Mouse (Mus musculus) E14TG2a.4 (cell line): Measurements from ENCODE around the gene Ube2l6.

ENCODE experiments used
- H3K27me3 ChIP-seq: 2 replicates; pipeline ENCODE4 v1.6.1; 2014; ENCODE audit warnings: low read length, control low read depth; ENCODE audit not compliant: insufficient read depth
- H3K36me3 ChIP-seq: 2 replicates; pipeline ENCODE4 v1.6.1; 2014; ENCODE audit warnings: low read length, control low read depth; ENCODE audit not compliant: insufficient read depth
- H3K4me1 ChIP-seq: replicated peaks from 2 replicates; pipeline ENCODE4 v1.6.1; 2014; ENCODE audit warnings: low read depth, low read length, control low read depth
- H3K4me3 ChIP-seq: replicated peaks from 2 replicates; pipeline ENCODE4 v1.5.1; 2014; ENCODE audit warnings: mild to moderate bottlenecking, low read length
- H3K9me3 ChIP-seq: 2 replicates; pipeline ENCODE4 v1.6.1; 2014; ENCODE audit warnings: low read length, control low read depth
- CTCF ChIP-seq: conservative IDR thresholded peaks from 2 replicates; pipeline ENCODE4 v1.5.1; 2014; ENCODE audit warnings: low read length
- NANOG ChIP-seq: IDR thresholded peaks from 2 replicates; pipeline ENCODE4 v1.6.1; 2014; ENCODE audit warnings: borderline replicate concordance, low read length, mixed read lengths
- POU5F1 ChIP-seq: IDR thresholded peaks from 2 replicates; pipeline ENCODE4 v1.6.1; 2014; ENCODE audit warnings: low read length, borderline replicate concordance

The Ube2l6 gene

DNA sequence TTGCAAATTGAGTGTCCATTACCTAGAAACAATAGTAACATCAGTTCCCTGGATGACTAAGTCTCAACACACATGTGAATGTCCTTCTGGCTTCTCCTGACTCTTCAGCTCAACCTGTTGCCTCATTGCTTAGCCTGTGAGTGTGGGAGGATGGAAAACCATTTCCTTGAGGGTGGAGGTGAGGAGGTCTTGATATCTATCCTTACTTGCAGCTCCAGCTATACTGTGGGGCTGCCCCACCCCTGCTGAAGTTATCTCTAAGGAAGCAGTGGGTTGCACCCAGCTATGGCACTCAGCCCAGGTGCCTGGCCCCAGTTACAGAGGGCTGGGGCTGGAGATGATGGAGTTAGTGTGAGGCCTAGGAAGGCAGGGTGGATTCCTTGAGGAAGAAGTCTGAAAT is 43.3 kb downstream of the Ube2l6 start:
- Histone ChIP-seq H3K27me3 (peaks cover 39% of the 10 kb centered on the region), H3K4me1 (peaks cover 43% of the 10 kb centered on the region), H3K4me3 (no peak overlapping the region), H3K36me3 (peaks cover 55% of the 10 kb centered on the region), H3K9me3 (no peaks in the 10 kb centered on the region)
- no peak for TF ChIP-seq POU5F1
- no peak for TF ChIP-seq CTCF
- no peak for TF ChIP-seq NANOG

DNA sequence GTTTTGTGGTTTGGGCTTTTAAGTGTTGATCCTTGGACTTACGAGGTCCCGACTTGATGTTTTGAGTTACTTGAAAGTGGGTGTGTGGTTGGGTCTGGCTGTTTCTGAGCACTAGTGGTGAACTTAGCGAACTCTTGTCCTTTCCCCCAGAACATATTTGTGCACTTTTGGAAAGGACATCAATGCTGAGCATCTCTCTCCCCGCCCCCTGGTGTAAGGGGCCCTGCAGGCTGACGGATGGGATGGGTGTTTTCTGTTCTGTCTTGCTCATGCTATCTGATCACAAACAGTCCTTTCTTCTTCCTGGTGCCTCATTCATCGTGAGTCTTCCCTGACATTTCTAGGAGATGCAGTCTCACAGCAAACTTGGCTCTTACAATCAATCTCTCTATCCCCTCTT is 45.0 kb downstream of the Ube2l6 start:
- H3K36me3 ChIP-seq = peaks cover 72% of the 10 kb centered on the region
- H3K27me3 ChIP-seq = peaks cover 36% of the 10 kb centered on the region
- TF ChIP-seq NANOG (no peak), POU5F1 (no peak), CTCF (no peak)
- no peaks in the 10 kb centered on the region for H3K9me3 ChIP-seq
- H3K4me3 ChIP-seq = no peak overlapping the region
- peaks cover 26% of the 10 kb centered on the region for H3K4me1 ChIP-seq

DNA sequence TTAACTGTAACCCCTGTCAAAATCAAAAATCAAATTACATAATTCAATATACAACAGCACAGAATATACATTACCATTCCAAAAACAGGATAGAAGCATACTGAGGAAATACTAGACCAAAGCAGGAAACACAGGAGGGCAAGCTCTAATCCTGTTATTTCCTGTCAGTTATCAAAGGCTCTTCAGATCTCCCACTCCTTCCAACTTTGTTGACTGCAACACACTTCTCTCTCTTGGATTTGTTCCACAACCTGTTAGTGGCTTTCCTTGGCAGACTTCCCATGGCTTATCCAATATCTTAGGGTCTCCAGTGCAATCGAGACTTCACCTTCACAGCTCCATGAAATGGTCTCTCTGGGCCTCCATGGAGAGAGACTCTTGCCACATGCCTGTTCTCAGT is 46.6 kb downstream of the Ube2l6 start:
- TF ChIP-seq NANOG = no peak
- TF ChIP-seq POU5F1 = no peak
- no peak for TF ChIP-seq CTCF
- H3K36me3 ChIP-seq = peaks cover 87% of the 10 kb centered on the region
- no peak overlapping the region for H3K4me3 ChIP-seq
- peaks cover 15% of the 10 kb centered on the region for H3K4me1 ChIP-seq
- H3K9me3 ChIP-seq = no peaks in the 10 kb centered on the region
- H3K27me3 ChIP-seq = peaks cover 21% of the 10 kb centered on the region

DNA sequence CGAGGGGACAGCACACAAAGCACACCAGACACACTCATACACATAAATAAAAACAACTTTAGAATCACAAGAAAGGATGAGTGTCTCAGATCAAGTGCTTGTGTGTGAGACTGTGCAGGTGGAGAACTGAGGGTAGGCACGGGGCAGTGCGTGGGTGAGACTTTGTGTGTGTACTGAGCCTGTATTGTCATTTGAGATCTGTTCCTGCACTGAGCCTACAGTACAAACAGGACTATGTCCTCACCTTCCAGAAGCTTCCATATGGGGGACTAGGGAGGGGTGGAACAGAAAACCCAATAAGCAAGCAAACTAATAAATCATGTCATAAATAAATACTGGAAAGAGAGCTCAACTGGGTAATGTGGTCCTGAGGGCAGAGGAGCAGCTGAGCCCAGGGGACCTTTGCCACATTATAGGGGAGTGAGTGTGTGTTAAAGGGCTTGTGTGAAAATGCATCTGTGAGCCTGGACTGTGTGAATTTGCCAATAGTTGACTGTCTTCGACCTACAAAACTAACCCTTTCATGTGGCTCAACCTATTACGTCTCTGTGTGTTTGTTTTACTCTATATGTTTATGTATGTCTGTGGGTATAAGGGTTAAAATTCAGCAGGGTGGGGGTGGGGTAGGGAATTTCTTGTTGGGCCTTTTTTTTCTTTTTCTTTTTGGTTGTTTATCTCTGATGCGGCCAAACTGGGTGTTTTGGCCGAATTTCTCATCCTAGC is 51.9 kb downstream of the Ube2l6 start:
- no peaks in the 10 kb centered on the region for H3K27me3 ChIP-seq
- no peaks in the 10 kb centered on the region for H3K9me3 ChIP-seq
- H3K4me1 ChIP-seq = peaks cover 18% of the 10 kb centered on the region
- H3K36me3 ChIP-seq = peaks cover 92% of the 10 kb centered on the region
- no peak overlapping the region for H3K4me3 ChIP-seq
- TF ChIP-seq CTCF (no peak), NANOG (no peak), POU5F1 (no peak)

DNA sequence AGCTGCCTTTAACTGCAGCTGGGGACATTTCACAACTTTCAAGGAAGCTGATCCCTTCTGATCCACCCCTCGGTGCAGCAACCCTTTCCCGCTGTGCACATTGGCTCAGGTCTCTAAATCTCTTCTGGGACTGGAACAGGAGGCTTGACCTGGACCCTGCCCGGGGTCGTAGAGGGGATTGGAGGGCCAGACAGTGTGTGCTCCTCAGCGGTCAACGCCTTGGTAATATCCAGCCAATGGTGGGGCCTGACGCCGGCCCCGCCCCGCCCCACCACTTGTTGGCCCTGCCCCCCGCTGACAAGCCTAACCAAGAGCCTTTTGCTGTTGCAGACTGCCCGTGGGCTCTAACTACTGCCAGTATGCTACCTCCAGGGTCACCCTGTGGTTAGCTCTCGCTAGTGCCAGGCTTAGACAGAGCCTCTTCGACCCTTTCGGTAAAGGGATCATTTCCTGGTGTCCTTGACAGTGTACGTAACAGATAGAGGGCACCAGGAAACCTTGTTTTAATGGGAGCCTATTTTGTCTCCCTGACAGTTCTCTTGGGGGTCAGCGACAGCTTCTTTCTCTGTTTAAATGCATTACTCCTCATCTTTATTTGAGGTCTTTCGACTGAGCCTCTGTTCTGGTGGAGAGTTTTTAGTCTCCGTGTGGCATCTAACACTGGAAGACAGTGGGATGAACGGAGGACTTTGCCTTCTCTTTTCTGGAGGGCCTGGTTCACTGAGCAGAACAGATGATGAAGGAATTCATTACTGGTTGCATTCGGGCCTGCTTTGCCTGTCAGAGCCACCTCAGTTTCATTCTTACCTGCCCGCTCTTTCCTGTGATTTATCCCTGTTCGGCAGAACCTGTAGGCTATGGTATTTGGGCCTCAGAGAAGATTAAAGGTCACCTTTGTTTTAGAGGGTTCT is 52.8 kb downstream of the Ube2l6 start:
- TF ChIP-seq CTCF (no peak), POU5F1 (no peak), NANOG (no peak)
- Histone ChIP-seq H3K27me3 (no peaks in the 10 kb centered on the region), H3K36me3 (peaks cover 92% of the 10 kb centered on the region), H3K4me3 (no peak overlapping the region), H3K9me3 (no peaks in the 10 kb centered on the region), H3K4me1 (peaks cover 18% of the 10 kb centered on the region)

DNA sequence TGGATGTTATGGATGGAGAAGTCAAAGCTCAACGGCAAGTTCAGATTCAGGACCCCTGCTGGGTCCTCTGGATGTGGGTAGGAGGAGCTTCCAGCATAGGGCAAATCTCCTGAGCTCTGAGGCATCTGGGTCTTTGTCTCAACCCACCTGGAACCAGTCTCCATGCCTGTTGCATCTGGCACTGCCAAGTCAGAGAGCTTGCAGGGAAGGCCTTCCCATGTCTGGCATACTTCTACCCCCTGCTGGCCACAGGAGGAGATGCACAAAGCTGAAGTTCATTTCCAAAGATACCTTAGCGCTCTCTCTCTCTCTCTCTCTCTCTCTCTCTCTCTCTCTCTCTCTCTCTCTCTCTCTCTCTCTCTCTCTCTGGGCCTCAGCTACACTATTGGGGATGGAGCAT is 57.1 kb downstream of the Ube2l6 start:
- no peaks in the 10 kb centered on the region for H3K27me3 ChIP-seq
- TF ChIP-seq NANOG (no peak), POU5F1 (no peak), CTCF (peak; percentile 47)
- peaks cover 6% of the 10 kb centered on the region for H3K9me3 ChIP-seq
- no peak overlapping the region for H3K4me3 ChIP-seq
- H3K36me3 ChIP-seq = peaks cover 92% of the 10 kb centered on the region
- H3K4me1 ChIP-seq = peaks cover 14% of the 10 kb centered on the region

DNA sequence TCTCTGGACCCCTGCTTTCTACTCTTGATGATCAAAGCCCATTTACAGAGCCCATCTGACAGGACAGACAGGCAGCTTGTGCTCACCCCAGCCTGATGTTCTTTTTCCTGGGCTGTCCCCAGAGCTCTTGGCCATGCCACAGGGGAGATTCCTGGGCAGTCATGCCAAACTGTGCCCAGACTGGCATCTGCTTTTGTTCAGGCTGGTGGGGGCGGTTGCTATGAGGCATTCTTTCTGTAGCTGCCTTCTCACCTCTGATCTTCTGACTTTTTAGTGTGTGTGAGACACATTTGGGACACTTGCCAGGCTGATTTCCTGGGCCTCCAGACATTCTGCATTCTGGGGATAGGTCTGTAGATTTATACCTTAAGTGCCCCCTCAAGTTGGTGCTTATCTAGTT is 59.9 kb downstream of the Ube2l6 start:
- Histone ChIP-seq H3K9me3 (peaks cover 6% of the 10 kb centered on the region), H3K36me3 (peaks cover 98% of the 10 kb centered on the region), H3K4me1 (0 out of 2 replicates have a peak, but pooled peaks cover 1% of the 10 kb centered on the region), H3K27me3 (no peaks in the 10 kb centered on the region), H3K4me3 (no peak overlapping the region)
- TF ChIP-seq NANOG = no peak
- TF ChIP-seq CTCF = no peak
